Mouse (Mus musculus) bone marrow macrophage, adult 2 months (primary cell): ENCODE measurements around the gene Sh3d19.

Source experiments
- CTCF ChIP-seq: IDR thresholded peaks from 2 replicates; pipeline ENCODE4 v1.5.1; 2012; ENCODE audit warnings: low read depth, mild to moderate bottlenecking, low read length, moderate library complexity
- POLR2A ChIP-seq: IDR thresholded peaks from 2 replicates; pipeline ENCODE4 v1.6.1; 2012; ENCODE audit warnings: mild to moderate bottlenecking, low read depth, low read length, borderline replicate concordance

DNA sequence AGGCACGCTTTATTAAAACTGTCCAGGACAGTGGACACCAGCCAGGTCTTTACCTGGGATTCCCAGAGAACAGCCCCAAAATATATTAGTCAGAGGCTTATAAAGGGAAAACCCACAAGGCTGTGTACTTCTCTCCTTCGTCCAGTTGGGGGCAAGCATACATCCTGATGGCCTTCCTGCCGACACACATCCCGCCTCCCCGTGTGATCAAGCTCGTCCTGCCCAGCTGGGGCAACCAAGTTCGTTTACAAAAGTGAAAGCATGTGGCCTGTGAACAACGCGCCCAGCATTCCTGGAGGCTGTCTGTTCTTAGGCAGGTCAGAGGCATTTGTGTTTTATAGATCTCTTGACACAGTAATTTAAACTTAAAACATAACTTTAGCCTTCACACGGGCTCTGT, 139.2 kb downstream of the Sh3d19 start:
- no peak for TF ChIP-seq POLR2A
- TF ChIP-seq CTCF: no peak
